Mouse (Mus musculus): ENCODE measurements at regions not wholly inside any gene's neighbourhood (a gene's known extent, or its start where the extent isn't known, plus 50 kb on each side); places are given as distances from the start of the nearest gene placed in this dataset.
A peak's percentile ranks its signal among the peaks of the same experiment; 100 is the strongest.

DNA sequence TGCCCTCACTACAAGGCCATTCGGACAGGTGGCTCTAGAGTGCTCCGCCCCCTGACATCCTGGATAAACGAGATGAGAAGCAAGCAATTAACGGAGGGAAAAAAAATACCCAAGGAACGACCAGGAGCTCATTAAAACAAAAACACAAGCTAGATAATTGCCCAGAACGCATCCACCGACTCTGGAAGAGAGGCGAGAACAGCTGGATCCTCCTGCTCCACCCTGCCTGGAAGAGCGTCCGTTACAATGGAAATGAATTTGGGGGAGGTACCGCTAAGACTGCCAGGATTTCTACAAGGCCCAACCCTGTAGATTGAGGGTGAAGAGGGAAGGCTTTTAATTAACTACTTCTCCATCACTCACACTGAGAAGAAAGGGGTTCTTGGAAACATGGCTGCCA, 85.6 kb upstream of the Spaca7 start:
- Histone ChIP-seq H3K4me2 (no peak overlapping the region), H3K36me3 (no peaks in the 10 kb centered on the region), H3K9me3 (no peaks in the 10 kb centered on the region), H3K4me3 (no peak overlapping the region), H3K9ac (no peak overlapping the region), H3K4me1 (replicated peaks) (peaks cover 21% of the 10 kb centered on the region), H3K27ac (replicated peaks) (peak overlapping the region; percentile 72), H3K27me3 (peaks cover 28% of the 10 kb centered on the region)
- no peak for ATAC-seq (ENCODE audit: low FRiP score, low read depth)
- WGBS = 44% methylated on average over 11 of the region's 11 CpGs

- Histone ChIP-seq H3K27ac (replicated peaks) (no peak overlapping the region), H3K4me2 (no peak overlapping the region), H3K36me3 (no peaks in the 10 kb centered on the region), H3K9ac (no peak overlapping the region), H3K27me3 (peaks cover 18% of the 10 kb centered on the region), H3K9me3 (no peaks in the 10 kb centered on the region), H3K4me1 (replicated peaks) (peaks cover 17% of the 10 kb centered on the region; the same call in 1 of the 2 replicates), H3K4me3 (no peak overlapping the region)
- 93% methylated on average over 5 of the region's 5 CpGs for WGBS
- no peak for ATAC-seq (ENCODE audit: low FRiP score, low read depth)
These were observed 83.6 kb upstream of the Spaca7 start for GRCm38 (mm10) chr8:12489194-12489593.

DNA sequence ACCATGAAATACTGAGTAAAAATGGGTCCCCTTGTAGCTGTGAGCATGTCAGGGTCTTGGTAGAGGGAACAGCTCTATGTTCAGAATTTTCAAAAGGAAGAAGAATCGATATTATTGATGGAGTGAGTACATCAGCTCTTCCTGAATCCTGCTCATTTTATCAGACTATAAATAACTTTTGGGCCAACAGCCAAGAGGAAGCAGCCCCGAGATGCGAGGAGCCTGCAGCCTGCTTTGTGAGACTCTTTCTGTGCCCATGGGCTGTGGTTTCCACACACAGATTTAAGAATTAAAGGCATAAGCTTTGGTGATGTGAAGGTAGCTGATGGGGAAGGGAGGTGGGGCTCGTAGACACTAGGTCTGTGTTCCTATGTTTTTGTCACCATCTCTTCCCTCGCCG, 81.4 kb upstream of the Spaca7 start:
- Histone ChIP-seq H3K4me3 (no peak overlapping the region), H3K4me2 (no peak overlapping the region), H3K4me1 (replicated peaks) (peaks cover 10% of the 10 kb centered on the region; the same call in 1 of the 2 replicates), H3K36me3 (no peaks in the 10 kb centered on the region), H3K27me3 (peaks cover 6% of the 10 kb centered on the region; the same call in 1 of the 2 replicates), H3K9ac (no peak overlapping the region), H3K27ac (replicated peaks) (no peak overlapping the region), H3K9me3 (no peaks in the 10 kb centered on the region)
- 75% methylated on average over 6 of the region's 6 CpGs for WGBS
- no peak for ATAC-seq (ENCODE audit: low FRiP score, low read depth)

- Histone ChIP-seq H3K9me3 (no peaks in the 10 kb centered on the region), H3K27me3 (peaks cover 5% of the 10 kb centered on the region; the same call in 1 of the 2 replicates), H3K36me3 (no peaks in the 10 kb centered on the region), H3K4me1 (replicated peaks) (no peaks in the 10 kb centered on the region), H3K9ac (no peak overlapping the region), H3K4me3 (no peak overlapping the region), H3K4me2 (no peak overlapping the region), H3K27ac (replicated peaks) (no peak overlapping the region)
- ATAC-seq (ENCODE audit: low FRiP score, low read depth) = no peak
- WGBS = 73% methylated on average over 2 of the region's 2 CpGs
These were observed 80.4 kb upstream of the Spaca7 start for GRCm38 (mm10) chr8:12492461-12492860.

DNA sequence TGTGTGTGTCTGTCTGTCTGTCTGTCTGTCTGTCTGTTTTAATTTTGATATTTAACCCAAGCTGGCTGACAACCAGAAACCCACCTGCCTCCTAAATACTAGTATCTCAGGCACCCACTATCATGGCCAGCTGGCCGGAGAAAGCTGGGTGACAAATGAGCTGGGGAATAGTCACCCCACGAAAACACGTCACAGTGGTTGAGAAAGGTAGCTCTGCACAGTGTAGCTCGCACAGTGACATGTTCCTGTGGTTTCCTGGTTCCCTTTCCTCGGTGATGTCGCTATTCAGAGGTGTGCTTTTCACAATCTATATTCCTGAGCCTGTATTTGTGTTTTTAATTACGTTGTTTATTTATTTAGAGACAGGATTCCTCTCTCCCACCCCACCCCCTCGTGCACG, 78.3 kb upstream of the Spaca7 start:
- H3K4me2 ChIP-seq = no peak overlapping the region
- no peak overlapping the region for H3K4me3 ChIP-seq
- H3K36me3 ChIP-seq = no peaks in the 10 kb centered on the region
- 87% methylated on average over 9 of the region's 9 CpGs for WGBS
- no peak overlapping the region for H3K9ac ChIP-seq
- H3K4me1 ChIP-seq (replicated peaks) = no peaks in the 10 kb centered on the region
- H3K27ac ChIP-seq (replicated peaks) = no peak overlapping the region
- no peaks in the 10 kb centered on the region for H3K9me3 ChIP-seq
- no peak for ATAC-seq (ENCODE audit: low FRiP score, low read depth)
- peaks cover 10% of the 10 kb centered on the region; the same call in 1 of the 2 replicates for H3K27me3 ChIP-seq

DNA sequence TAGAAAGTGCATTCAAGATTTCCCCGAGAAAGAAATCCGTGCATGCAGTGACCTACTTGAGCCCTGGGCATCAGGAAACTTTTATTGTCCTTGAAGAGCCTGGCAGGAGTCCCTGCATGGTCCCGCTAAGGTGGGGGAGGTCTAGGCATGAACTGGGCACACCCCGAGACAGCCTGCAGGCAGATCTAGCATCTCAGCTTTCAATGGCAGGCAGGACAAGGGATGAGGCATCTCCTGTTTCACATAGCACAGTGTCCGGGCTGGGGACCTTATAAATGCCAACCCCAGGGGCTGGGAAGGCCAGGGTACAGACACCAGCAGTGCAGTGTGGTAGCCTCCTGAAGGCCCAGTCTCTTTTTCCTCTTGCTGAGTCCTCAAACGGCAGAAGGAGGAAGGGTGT, 75.4 kb upstream of the Spaca7 start:
- Histone ChIP-seq H3K4me2 (no peak overlapping the region), H3K4me3 (no peak overlapping the region), H3K36me3 (no peaks in the 10 kb centered on the region), H3K9ac (no peak overlapping the region), H3K27me3 (peaks cover 31% of the 10 kb centered on the region), H3K9me3 (no peaks in the 10 kb centered on the region), H3K4me1 (replicated peaks) (peaks cover 8% of the 10 kb centered on the region), H3K27ac (replicated peaks) (no peak overlapping the region)
- ATAC-seq (ENCODE audit: low FRiP score, low read depth) = no peak
- WGBS = 21% methylated on average over 6 of the region's 6 CpGs

- WGBS = 25% methylated on average over 5 of the region's 5 CpGs
- peaks cover 41% of the 10 kb centered on the region for H3K27me3 ChIP-seq
These were observed 73.2 kb upstream of the Spaca7 start for GRCm38 (mm10) chr8:12499658-12500057.

DNA sequence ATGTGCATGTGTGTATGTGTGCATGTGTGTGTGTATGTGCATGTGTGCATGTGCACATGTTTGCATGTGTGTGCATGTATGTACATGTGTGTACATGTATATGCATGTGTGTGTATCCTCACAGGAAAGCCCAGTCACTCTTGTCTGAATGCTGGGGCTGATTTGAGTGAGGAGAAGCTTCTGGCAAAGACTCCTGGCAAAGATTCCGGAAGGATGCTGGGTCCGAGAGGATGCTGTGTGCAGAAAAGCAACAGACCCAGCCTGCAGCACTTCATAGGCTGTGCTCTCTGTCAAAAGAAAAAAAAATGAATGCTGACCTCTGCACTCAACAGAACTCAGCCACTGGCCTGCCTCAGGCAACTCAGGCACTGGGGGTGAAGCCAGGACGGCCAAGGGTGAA, 72.5 kb upstream of the Spaca7 start:
- Histone ChIP-seq H3K4me3 (no peak overlapping the region), H3K4me1 (replicated peaks) (peaks cover 19% of the 10 kb centered on the region), H3K9me3 (no peaks in the 10 kb centered on the region), H3K9ac (no peak overlapping the region), H3K36me3 (no peaks in the 10 kb centered on the region), H3K4me2 (no peak overlapping the region), H3K27ac (replicated peaks) (no peak overlapping the region), H3K27me3 (peaks cover 48% of the 10 kb centered on the region)
- no peak for ATAC-seq (ENCODE audit: low FRiP score, low read depth)
- 33% methylated on average over 3 of the region's 3 CpGs for WGBS

More at GRCm38 (mm10) chr8:12499658-12500057, 73.2 kb upstream of the Spaca7 start:
- H3K4me2 ChIP-seq = no peak overlapping the region
- H3K4me1 ChIP-seq (replicated peaks) = peaks cover 19% of the 10 kb centered on the region
- H3K4me3 ChIP-seq = no peak overlapping the region
- no peaks in the 10 kb centered on the region for H3K36me3 ChIP-seq
- ATAC-seq (ENCODE audit: low FRiP score, low read depth) = no peak
- no peak overlapping the region for H3K9ac ChIP-seq
- no peaks in the 10 kb centered on the region for H3K9me3 ChIP-seq
- H3K27ac ChIP-seq (replicated peaks) = no peak overlapping the region

DNA sequence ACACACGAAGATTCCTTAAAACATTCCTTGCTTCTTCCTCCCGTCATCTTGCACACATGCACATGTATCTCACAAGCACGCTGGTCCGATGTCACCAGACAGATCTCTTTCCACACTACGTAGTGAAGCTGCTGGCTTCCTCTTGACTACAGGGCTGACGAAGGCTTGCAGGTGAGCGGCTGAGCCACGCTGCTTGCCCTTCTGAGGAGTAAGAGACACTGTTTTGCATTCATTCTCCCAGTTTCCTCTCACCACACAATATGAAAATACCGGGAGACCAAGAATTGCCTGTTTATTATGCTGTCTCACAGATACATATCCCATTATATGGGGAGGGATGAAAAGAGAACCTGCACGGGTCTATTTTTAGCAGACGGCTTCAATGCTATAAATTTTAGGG, 71.0 kb upstream of the Spaca7 start:
- 4% methylated on average over 11 of the region's 11 CpGs for WGBS
- peak overlapping the region; percentile 52 for H3K4me2 ChIP-seq
- H3K36me3 ChIP-seq = no peaks in the 10 kb centered on the region
- 0 out of 2 replicates have a peak overlapping the region, but pooled peaks have one; percentile 4 for H3K9ac ChIP-seq
- no peak overlapping the region for H3K27ac ChIP-seq (replicated peaks)
- no peak for ATAC-seq (ENCODE audit: low FRiP score, low read depth)
- H3K4me1 ChIP-seq (replicated peaks) = peaks cover 19% of the 10 kb centered on the region
- peak overlapping the region; percentile 22 for H3K4me3 ChIP-seq
- no peaks in the 10 kb centered on the region for H3K9me3 ChIP-seq
- H3K27me3 ChIP-seq = peaks cover 53% of the 10 kb centered on the region

DNA sequence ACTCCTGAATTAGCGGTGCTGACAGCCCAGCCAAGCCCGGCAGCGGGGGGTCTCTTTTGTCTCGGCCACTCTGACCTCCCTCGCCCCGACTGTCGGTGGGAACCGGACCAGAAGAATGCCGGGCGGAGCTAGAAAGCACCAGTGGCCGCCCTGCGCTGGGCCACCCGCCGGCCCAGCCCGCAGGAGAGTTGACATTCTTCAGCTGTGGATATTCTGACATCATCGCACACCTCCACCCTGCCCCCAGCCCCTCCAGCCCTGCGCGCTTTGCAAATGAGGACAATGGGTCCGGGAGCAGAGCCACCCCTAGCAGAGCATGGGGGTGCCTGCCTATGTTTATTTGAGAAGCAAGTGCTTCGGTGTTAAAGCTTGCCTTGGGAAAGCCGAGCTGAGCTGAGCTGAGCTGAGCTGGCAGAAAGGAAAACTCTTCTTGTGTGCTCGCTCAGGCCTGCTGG, 70.5 kb upstream of the Spaca7 start:
- no peak overlapping the region for H3K27ac ChIP-seq (replicated peaks)

DNA sequence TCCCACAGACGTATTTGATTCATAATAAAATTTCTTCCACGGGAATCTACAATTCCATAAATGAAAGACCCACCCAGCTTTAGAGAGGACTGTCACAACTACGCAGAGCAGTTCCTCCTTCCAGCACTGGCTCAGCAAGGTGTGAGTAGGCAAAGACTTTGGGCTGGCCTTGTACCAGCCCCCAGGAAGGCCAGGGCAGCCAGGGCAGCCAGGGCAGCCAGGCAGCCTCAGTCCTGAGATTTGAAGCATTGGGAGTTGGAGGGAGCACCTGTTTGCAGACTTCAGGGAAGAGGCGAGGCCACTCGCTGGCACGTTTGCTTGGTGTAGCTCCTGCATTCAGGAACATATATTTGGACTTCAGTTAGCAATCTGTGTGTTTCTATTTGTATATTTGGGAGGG, 70.0 kb upstream of the Spaca7 start:
- Histone ChIP-seq H3K27me3 (peaks cover 48% of the 10 kb centered on the region), H3K4me3 (no peak overlapping the region), H3K9me3 (no peaks in the 10 kb centered on the region), H3K4me2 (peak overlapping the region; percentile 52), H3K9ac (no peak overlapping the region), H3K4me1 (replicated peaks) (peaks cover 19% of the 10 kb centered on the region), H3K36me3 (no peaks in the 10 kb centered on the region), H3K27ac (replicated peaks) (no peak overlapping the region)
- ATAC-seq (ENCODE audit: low FRiP score, low read depth) = peak; percentile 9; the same call in 1 of the 2 replicates
- 11% methylated on average over 6 of the region's 6 CpGs for WGBS

More for the DNA sequence above, 70.5 kb upstream of the Spaca7 start:
- H3K9ac ChIP-seq = 0 out of 2 replicates have a peak overlapping the region, but pooled peaks have one; percentile 4
- H3K36me3 ChIP-seq = no peaks in the 10 kb centered on the region
- peaks cover 53% of the 10 kb centered on the region for H3K27me3 ChIP-seq
- peak; percentile 73 for ATAC-seq (ENCODE audit: low FRiP score, low read depth)
- WGBS = under 1% methylated on average over 22 of the region's 22 CpGs
- H3K4me3 ChIP-seq = peak overlapping the region; percentile 22
- H3K4me2 ChIP-seq = peak overlapping the region; percentile 52
- H3K9me3 ChIP-seq = no peaks in the 10 kb centered on the region
- H3K4me1 ChIP-seq (replicated peaks) = peaks cover 19% of the 10 kb centered on the region

- no peak overlapping the region for H3K4me3 ChIP-seq
- 6% methylated on average over 14 of the region's 14 CpGs for WGBS
- peaks cover 19% of the 10 kb centered on the region for H3K4me1 ChIP-seq (replicated peaks)
- no peak overlapping the region for H3K27ac ChIP-seq (replicated peaks)
- no peaks in the 10 kb centered on the region for H3K9me3 ChIP-seq
- H3K36me3 ChIP-seq = no peaks in the 10 kb centered on the region
- H3K4me2 ChIP-seq = no peak overlapping the region
- H3K9ac ChIP-seq = no peak overlapping the region
- H3K27me3 ChIP-seq = peaks cover 47% of the 10 kb centered on the region
- ATAC-seq (ENCODE audit: low FRiP score, low read depth) = no peak
These were observed 69.5 kb upstream of the Spaca7 start for GRCm38 (mm10) chr8:12503344-12503743.

- Histone ChIP-seq H3K9ac (no peak overlapping the region), H3K4me3 (no peak overlapping the region), H3K27ac (replicated peaks) (no peak overlapping the region), H3K27me3 (peaks cover 43% of the 10 kb centered on the region), H3K36me3 (no peaks in the 10 kb centered on the region), H3K4me2 (no peak overlapping the region), H3K9me3 (no peaks in the 10 kb centered on the region), H3K4me1 (replicated peaks) (peaks cover 19% of the 10 kb centered on the region)
- 1% methylated on average over 11 of the region's 11 CpGs for WGBS
- ATAC-seq (ENCODE audit: low FRiP score, low read depth) = no peak
These were observed 68.6 kb upstream of the Spaca7 start for GRCm38 (mm10) chr8:12504240-12504639.
